Mouse (Mus musculus) intestine, embryonic 14.5 days (tissue): ENCODE measurements around the gene Gm11568. TPM values are rescaled to one million over a fixed set of nuclear protein-coding genes. Genes with fewer than 3 reads are reported as not detected.
"Not testable (repeated sequence)": the region's sequence is repeated elsewhere in the genome, so short reads cannot be mapped to it uniquely, and the experiment has no call there.

Experiments used
- ATAC-seq: fragments of 200-750 bp; cut with Nextera tagmentation; replicated peaks from 2 replicates; pipeline ENCODE4 v1.8.0; 2017; ENCODE audit warnings: low read depth, moderate number of reproducible peaks, moderate TSS enrichment, moderate library complexity; ENCODE audit not compliant: low FRiP score, low TSS enrichment
- DNase-seq: peaks from one replicate; pipeline ENCODE4 v3.0.0-alpha.2; 2018; ENCODE audit warnings: low spot score
- H3K27ac ChIP-seq: fragments of 300-500 bp; sonication (generic); 2 replicates; pipeline ENCODE4 v1.5.1; 2014; ENCODE audit warnings: low read depth, mild to moderate bottlenecking, control low read depth
- H3K27me3 ChIP-seq: fragments of 300-500 bp; sonication (generic); replicated peaks from 2 replicates; pipeline ENCODE4 v1.6.1; 2014; ENCODE audit warnings: low read length, control low read depth; ENCODE audit not compliant: control insufficient read depth, insufficient read depth
- H3K36me3 ChIP-seq: fragments of 300-500 bp; sonication (generic); 2 replicates; pipeline ENCODE4 v1.6.1; 2014; ENCODE audit warnings: low read length, control low read depth; ENCODE audit not compliant: control insufficient read depth, insufficient read depth
- H3K4me1 ChIP-seq: fragments of 300-500 bp; sonication (generic); replicated peaks from 2 replicates; pipeline ENCODE4 v1.6.1; 2014; ENCODE audit warnings: low read length, control low read depth, mixed read lengths; ENCODE audit not compliant: control insufficient read depth, insufficient read depth
- H3K4me2 ChIP-seq: fragments of 300-500 bp; sonication (generic); 2 replicates; pipeline ENCODE4 v1.6.1; 2014; ENCODE audit warnings: low read length
- H3K4me3 ChIP-seq: fragments of 300-500 bp; sonication (generic); 2 replicates; pipeline ENCODE4 v1.5.1; 2014; ENCODE audit warnings: low read depth, low read length, control low read depth, mixed read lengths
- H3K9ac ChIP-seq: fragments of 300-500 bp; sonication (generic); 2 replicates; pipeline ENCODE4 v1.6.1; 2014; ENCODE audit warnings: mild to moderate bottlenecking, low read length
- H3K9me3 ChIP-seq: fragments of 300-500 bp; sonication (generic); 2 replicates; pipeline ENCODE4 v1.6.1; 2016; ENCODE audit warnings: low read length, control low read depth; ENCODE audit not compliant: control insufficient read depth
- WGBS: fragments of 180-500 bp; shearing (Covaris S2); extraction: QIAGEN DNeasy Blood & Tissue Kit; methylation state at CpG from one replicate; pipeline ENCODE4 v1.1.7; 2014; 5-methylcytosine and 5-hydroxymethylcytosine counted together
- polyA plus RNA-seq: library from polyadenylated mRNA; unstranded; fragments of >200 nt; fragmentation: Nextera tagmentation; extraction: Ambion mirVana; gene quantifications from 2 replicates; pipeline ENCODE4 v1.2.1, GENCODE M21; 2014

The Gm11568 gene
- polyA plus RNA-seq = not detected in 2 replicates

GRCm38 (mm10) chr11:99857617-99858016 is at the start of gene Gm11568:
Gene Gm11568, plus strand, starts transcription at chr11:99857917.
- no peak within 1 kb of the TSS for H3K27ac ChIP-seq
- no peak within 1 kb of the TSS for H3K4me3 ChIP-seq
- DNase-seq = no peak
- no peaks in the 10 kb centered on the region for H3K4me1 ChIP-seq
- no peak for ATAC-seq
- H3K4me2 ChIP-seq = no peak within 1 kb of the TSS
- no peak within 1 kb of the TSS for H3K9ac ChIP-seq
- WGBS = 81% methylated on average over 2 of the region's 2 CpGs
- H3K27me3 ChIP-seq = no peaks in the 10 kb centered on the region
- no peaks in the 10 kb centered on the region for H3K36me3 ChIP-seq
- no peaks in the 10 kb centered on the region for H3K9me3 ChIP-seq

GRCm38 (mm10) chr11:99809792-99810191 is 47.9 kb upstream of the Gm11568 start, which contains the start of gene Krtap4-13:
Gene Krtap4-13, minus strand, starts transcription at chr11:99809892.
- H3K27ac ChIP-seq, H3K4me1 ChIP-seq, H3K27me3 ChIP-seq, H3K9ac ChIP-seq, H3K4me3 ChIP-seq, DNase-seq, H3K9me3 ChIP-seq, ATAC-seq, H3K4me2 ChIP-seq, H3K36me3 ChIP-seq: not testable (repeated sequence)

GRCm38 (mm10) chr11:99815566-99815965 is 42.2 kb upstream of the Gm11568 start, which contains the start of gene Gm11564:
Gene Gm11564, minus strand, starts transcription at chr11:99815666.
- WGBS = 95% methylated on average over 2 of the region's 2 CpGs
- H3K27ac ChIP-seq, H3K4me1 ChIP-seq, H3K4me2 ChIP-seq, H3K9ac ChIP-seq, H3K27me3 ChIP-seq, H3K36me3 ChIP-seq, ATAC-seq, DNase-seq, H3K4me3 ChIP-seq, H3K9me3 ChIP-seq: not testable (repeated sequence)

- no peak within 1 kb of the TSS for H3K4me2 ChIP-seq
- DNase-seq (no peak), ATAC-seq (no peak)
- H3K36me3 ChIP-seq = no peaks in the 10 kb centered on the region
- H3K27me3 ChIP-seq = no peaks in the 10 kb centered on the region
- H3K9me3 ChIP-seq = no peaks in the 10 kb centered on the region
- no peak within 1 kb of the TSS for H3K9ac ChIP-seq
- H3K27ac ChIP-seq = no peak within 1 kb of the TSS
- H3K4me1 ChIP-seq = no peaks in the 10 kb centered on the region
- H3K4me3 ChIP-seq = no peak within 1 kb of the TSS
- 68% methylated on average over 1 of the region's 1 CpGs for WGBS
Measured at GRCm38 (mm10) chr11:99837966-99838365, 19.8 kb upstream of the Gm11568 start, which contains the start of gene 2300003K06Rik. Gene 2300003K06Rik, minus strand, starts transcription at chr11:99838066.

GRCm38 (mm10) chr11:99842185-99842584 is 15.5 kb upstream of the Gm11568 start:
- ATAC-seq (no peak), DNase-seq (no peak)
- Histone ChIP-seq H3K36me3 (no peaks in the 10 kb centered on the region), H3K4me2 (no peak overlapping the region), H3K9me3 (no peaks in the 10 kb centered on the region), H3K27me3 (no peaks in the 10 kb centered on the region), H3K4me3 (no peak overlapping the region), H3K4me1 (no peaks in the 10 kb centered on the region), H3K27ac (no peak overlapping the region), H3K9ac (no peak overlapping the region)
- 77% methylated on average over 1 of the region's 1 CpGs for WGBS

GRCm38 (mm10) chr11:99846746-99847145 is 11.0 kb upstream of the Gm11568 start:
- Histone ChIP-seq H3K9ac (no peak overlapping the region), H3K4me3 (no peak overlapping the region), H3K36me3 (no peaks in the 10 kb centered on the region), H3K4me2 (no peak overlapping the region), H3K27me3 (no peaks in the 10 kb centered on the region), H3K27ac (no peak overlapping the region), H3K4me1 (no peaks in the 10 kb centered on the region), H3K9me3 (no peaks in the 10 kb centered on the region)
- WGBS = 81% methylated on average over 2 of the region's 2 CpGs
- no peak for ATAC-seq
- DNase-seq = no peak

- ATAC-seq = no peak
- no peaks in the 10 kb centered on the region for H3K27me3 ChIP-seq
- no peaks in the 10 kb centered on the region for H3K9me3 ChIP-seq
- H3K4me3 ChIP-seq = no peak within 1 kb of the TSS
- no peak within 1 kb of the TSS for H3K4me2 ChIP-seq
- DNase-seq = no peak
- no peak within 1 kb of the TSS for H3K9ac ChIP-seq
- no peaks in the 10 kb centered on the region for H3K36me3 ChIP-seq
- no peak within 1 kb of the TSS for H3K27ac ChIP-seq
- H3K4me1 ChIP-seq = no peaks in the 10 kb centered on the region
Measured at GRCm38 (mm10) chr11:99851508-99851907, 6.2 kb upstream of the Gm11568 start, which contains the start of gene Krtap4-16. Gene Krtap4-16, minus strand, starts transcription at chr11:99851608.

GRCm38 (mm10) chr11:99854121-99854520 is 3.6 kb upstream of the Gm11568 start:
- Histone ChIP-seq H3K9me3 (no peaks in the 10 kb centered on the region), H3K27me3 (no peaks in the 10 kb centered on the region), H3K9ac (no peak overlapping the region), H3K36me3 (no peaks in the 10 kb centered on the region), H3K4me2 (no peak overlapping the region), H3K4me1 (no peaks in the 10 kb centered on the region), H3K4me3 (no peak overlapping the region), H3K27ac (no peak overlapping the region)
- 59% methylated on average over 3 of the region's 3 CpGs for WGBS
- ATAC-seq (no peak), DNase-seq (no peak)

- WGBS = 76% methylated on average over 2 of the region's 2 CpGs
- DNase-seq (no peak), ATAC-seq (no peak)
- Histone ChIP-seq H3K9ac (no peak overlapping the region), H3K36me3 (no peaks in the 10 kb centered on the region), H3K4me1 (no peaks in the 10 kb centered on the region), H3K27me3 (no peaks in the 10 kb centered on the region), H3K9me3 (no peaks in the 10 kb centered on the region), H3K4me2 (no peak overlapping the region), H3K27ac (no peak overlapping the region), H3K4me3 (no peak overlapping the region)
Measured at GRCm38 (mm10) chr11:99858761-99859160, 1.0 kb downstream of the Gm11568 start.
